Mouse (Mus musculus): ENCODE data around the gene Acot5. TPM values are rescaled to one million over a fixed set of nuclear protein-coding genes. Genes with fewer than 3 reads are reported as not detected.
"Not testable (repeated sequence)": the region's sequence is repeated elsewhere in the genome, so short reads cannot be mapped to it uniquely, and the experiment has no call there.

Acot5 gene
- polyA plus RNA-seq, 1 experiment from 2014 or later = not detected

- ATAC-seq (peak; percentile 79), DNase-seq (ENCODE audit: low spot score) (peak; percentile 70)
- Histone ChIP-seq H3K4me2 (ENCODE audit: low read length) (peak within 1 kb of the TSS; percentile 70), H3K4me3 (ENCODE audit: low read depth, low read length) (peak within 1 kb of the TSS; percentile 49), H3K9ac (ENCODE audit: low read length) (peak within 1 kb of the TSS; percentile 70)
- not testable (repeated sequence) for H3K27me3 ChIP-seq (replicated peaks; ENCODE audit: control insufficient read depth, insufficient read depth, low read length); H3K4me1 ChIP-seq (ENCODE audit: control insufficient read depth, insufficient read depth, low read length); H3K9me3 ChIP-seq (replicated peaks; ENCODE audit: control insufficient read depth, low read length); H3K36me3 ChIP-seq (ENCODE audit: control insufficient read depth, insufficient read depth, low read length); H3K27ac ChIP-seq (ENCODE audit: low read depth, low read length)
- WGBS = under 1% methylated on average over 64 of the region's 80 CpGs
Observed at GRCm38 (mm10) chr12:84100604-84101492, 31.7 kb downstream of the Acot5 start, which contains the start of gene Acot6. Acot6 (plus strand) TSS chr12:84100654.

- WGBS = 53% methylated on average over 2 of the region's 2 CpGs
- DNase-seq (ENCODE audit: low spot score) = no peak
- peak overlapping the region; percentile 70 for H3K4me2 ChIP-seq (ENCODE audit: low read length)
- no peak overlapping the region; the same call in 1 of the 2 replicates for H3K9ac ChIP-seq (ENCODE audit: low read length)
- peak overlapping the region; percentile 49 for H3K4me3 ChIP-seq (ENCODE audit: low read depth, low read length)
- no peak overlapping the region for H3K27ac ChIP-seq (ENCODE audit: low read depth, low read length)
- ATAC-seq = no peak
- no peaks in the 10 kb centered on the region for H3K9me3 ChIP-seq (replicated peaks; ENCODE audit: control insufficient read depth, low read length)
- H3K4me1 ChIP-seq (ENCODE audit: control insufficient read depth, insufficient read depth, low read length) = no peaks in the 10 kb centered on the region
- no peaks in the 10 kb centered on the region for H3K27me3 ChIP-seq (replicated peaks; ENCODE audit: control insufficient read depth, insufficient read depth, low read length)
- H3K36me3 ChIP-seq (ENCODE audit: control insufficient read depth, insufficient read depth, low read length) = no peaks in the 10 kb centered on the region
Observed at GRCm38 (mm10) chr12:84101493-84101845, 32.3 kb downstream of the Acot5 start.

- WGBS = 82% methylated on average over 3 of the region's 3 CpGs
- H3K9ac ChIP-seq (ENCODE audit: low read length) = no peak overlapping the region
- ATAC-seq = no peak
Observed at GRCm38 (mm10) chr12:84107012-84107411, 37.9 kb downstream of the Acot5 start.

GRCm38 (mm10) chr12:84107692-84108091 is 38.6 kb downstream of the Acot5 start:
- no peak for ATAC-seq
- Histone ChIP-seq H3K36me3 (ENCODE audit: control insufficient read depth, insufficient read depth, low read length) (no peaks in the 10 kb centered on the region), H3K9ac (ENCODE audit: low read length) (no peak overlapping the region), H3K9me3 (replicated peaks; ENCODE audit: control insufficient read depth, low read length) (no peaks in the 10 kb centered on the region), H3K4me1 (ENCODE audit: control insufficient read depth, insufficient read depth, low read length) (no peaks in the 10 kb centered on the region), H3K27me3 (replicated peaks; ENCODE audit: control insufficient read depth, insufficient read depth, low read length) (no peaks in the 10 kb centered on the region), H3K4me2 (ENCODE audit: low read length) (no peak overlapping the region), H3K4me3 (ENCODE audit: low read depth, low read length) (no peak overlapping the region), H3K27ac (ENCODE audit: low read depth, low read length) (no peak overlapping the region)
- 74% methylated on average over 1 of the region's 1 CpGs for WGBS
- DNase-seq (ENCODE audit: low spot score) = no peak

More at GRCm38 (mm10) chr12:84107012-84107411, 37.9 kb downstream of the Acot5 start:
- H3K4me1 ChIP-seq (ENCODE audit: control insufficient read depth, insufficient read depth, low read length) = no peaks in the 10 kb centered on the region
- no peaks in the 10 kb centered on the region for H3K36me3 ChIP-seq (ENCODE audit: control insufficient read depth, insufficient read depth, low read length)
- H3K9me3 ChIP-seq (replicated peaks; ENCODE audit: control insufficient read depth, low read length) = no peaks in the 10 kb centered on the region
- H3K4me3 ChIP-seq (ENCODE audit: low read depth, low read length) = no peak overlapping the region
- H3K27me3 ChIP-seq (replicated peaks; ENCODE audit: control insufficient read depth, insufficient read depth, low read length) = no peaks in the 10 kb centered on the region
- H3K27ac ChIP-seq (ENCODE audit: low read depth, low read length) = no peak overlapping the region
- no peak for DNase-seq (ENCODE audit: low spot score)
- no peak overlapping the region for H3K4me2 ChIP-seq (ENCODE audit: low read length)

- H3K9ac ChIP-seq (ENCODE audit: low read length) = no peak overlapping the region
- H3K9me3 ChIP-seq (replicated peaks; ENCODE audit: control insufficient read depth, low read length) = no peaks in the 10 kb centered on the region
- 69% methylated on average over 1 of the region's 1 CpGs for WGBS
- H3K4me3 ChIP-seq (ENCODE audit: low read depth, low read length) = no peak overlapping the region
- no peak overlapping the region for H3K4me2 ChIP-seq (ENCODE audit: low read length)
- peaks cover 1% of the 10 kb centered on the region for H3K4me1 ChIP-seq (ENCODE audit: control insufficient read depth, insufficient read depth, low read length)
- no peak overlapping the region for H3K27ac ChIP-seq (ENCODE audit: low read depth, low read length)
- H3K36me3 ChIP-seq (ENCODE audit: control insufficient read depth, insufficient read depth, low read length) = no peaks in the 10 kb centered on the region
- H3K27me3 ChIP-seq (replicated peaks; ENCODE audit: control insufficient read depth, insufficient read depth, low read length) = no peaks in the 10 kb centered on the region
- ATAC-seq (no peak), DNase-seq (ENCODE audit: low spot score) (no peak)
Observed at GRCm38 (mm10) chr12:84109924-84110323, 40.8 kb downstream of the Acot5 start.

- H3K36me3 ChIP-seq (ENCODE audit: control insufficient read depth, insufficient read depth, low read length) = no peaks in the 10 kb centered on the region
- H3K9ac ChIP-seq (ENCODE audit: low read length) = no peak overlapping the region
- ATAC-seq = no peak
- H3K4me2 ChIP-seq (ENCODE audit: low read length) = no peak overlapping the region
- DNase-seq (ENCODE audit: low spot score) = no peak
- H3K4me3 ChIP-seq (ENCODE audit: low read depth, low read length) = no peak overlapping the region
- 96% methylated on average over 4 of the region's 4 CpGs for WGBS
- no peaks in the 10 kb centered on the region for H3K27me3 ChIP-seq (replicated peaks; ENCODE audit: control insufficient read depth, insufficient read depth, low read length)
- no peaks in the 10 kb centered on the region for H3K9me3 ChIP-seq (replicated peaks; ENCODE audit: control insufficient read depth, low read length)
- peaks cover 6% of the 10 kb centered on the region for H3K4me1 ChIP-seq (ENCODE audit: control insufficient read depth, insufficient read depth, low read length)
- H3K27ac ChIP-seq (ENCODE audit: low read depth, low read length) = no peak overlapping the region
Observed at GRCm38 (mm10) chr12:84110814-84111213, 41.7 kb downstream of the Acot5 start.

- H3K4me3 ChIP-seq (ENCODE audit: low read depth, low read length) = peak overlapping the region; percentile 55
- H3K27ac ChIP-seq (ENCODE audit: low read depth, low read length) = no peak overlapping the region
- 49% methylated on average over 6 of the region's 6 CpGs for WGBS
Observed at GRCm38 (mm10) chr12:84113676-84114075, 44.6 kb downstream of the Acot5 start.

GRCm38 (mm10) chr12:84114153-84114994 is 45.2 kb downstream of the Acot5 start, which contains the start of gene Dnal1:
Dnal1 (plus strand) TSS chr12:84114366.
- no peaks in the 10 kb centered on the region for H3K27me3 ChIP-seq (replicated peaks; ENCODE audit: control insufficient read depth, insufficient read depth, low read length)
- no peaks in the 10 kb centered on the region for H3K9me3 ChIP-seq (replicated peaks; ENCODE audit: control insufficient read depth, low read length)
- DNase-seq (ENCODE audit: low spot score) (peak; percentile 96), ATAC-seq (peak; percentile 100)
- H3K4me2 ChIP-seq (ENCODE audit: low read length) = peak within 1 kb of the TSS; percentile 66
- peak within 1 kb of the TSS; percentile 45; the same call in 1 of the 2 replicates for H3K27ac ChIP-seq (ENCODE audit: low read depth, low read length)
- H3K4me3 ChIP-seq (ENCODE audit: low read depth, low read length) = peak within 1 kb of the TSS; percentile 55
- H3K36me3 ChIP-seq (ENCODE audit: control insufficient read depth, insufficient read depth, low read length) = no peaks in the 10 kb centered on the region
- WGBS = 3% methylated on average over 31 of the region's 35 CpGs
- peak within 1 kb of the TSS; percentile 79 for H3K9ac ChIP-seq (ENCODE audit: low read length)
- peaks cover 6% of the 10 kb centered on the region for H3K4me1 ChIP-seq (ENCODE audit: control insufficient read depth, insufficient read depth, low read length)

More at GRCm38 (mm10) chr12:84113676-84114075, 44.6 kb downstream of the Acot5 start:
- no peaks in the 10 kb centered on the region for H3K36me3 ChIP-seq (ENCODE audit: control insufficient read depth, insufficient read depth, low read length)
- H3K27me3 ChIP-seq (replicated peaks; ENCODE audit: control insufficient read depth, insufficient read depth, low read length) = no peaks in the 10 kb centered on the region
- H3K4me2 ChIP-seq (ENCODE audit: low read length) = peak overlapping the region; percentile 66
- ATAC-seq (peak; percentile 10; the same call in 1 of the 2 replicates), DNase-seq (ENCODE audit: low spot score) (no peak)
- no peak overlapping the region for H3K9ac ChIP-seq (ENCODE audit: low read length)
- no peaks in the 10 kb centered on the region for H3K9me3 ChIP-seq (replicated peaks; ENCODE audit: control insufficient read depth, low read length)
- peaks cover 6% of the 10 kb centered on the region for H3K4me1 ChIP-seq (ENCODE audit: control insufficient read depth, insufficient read depth, low read length)
